Mouse (Mus musculus) cerebellum, adult 2 months (tissue): ENCODE data around the gene 4930524J08Rik.

ENCODE experiments used
- CTCF ChIP-seq: fragments of 200-500 bp; IDR thresholded peaks from 2 replicates; pipeline ENCODE4 v1.5.1; 2011; ENCODE audit warnings: low read depth, mild to moderate bottlenecking, control low read depth, low read length, moderate library complexity, borderline replicate concordance; ENCODE audit not compliant: insufficient read depth
- POLR2A ChIP-seq: fragments of 200-500 bp; IDR thresholded peaks from 2 replicates; pipeline ENCODE4 v1.6.1; 2011; ENCODE audit warnings: low read length, control low read depth, borderline replicate concordance; ENCODE audit not compliant: insufficient read depth

DNA sequence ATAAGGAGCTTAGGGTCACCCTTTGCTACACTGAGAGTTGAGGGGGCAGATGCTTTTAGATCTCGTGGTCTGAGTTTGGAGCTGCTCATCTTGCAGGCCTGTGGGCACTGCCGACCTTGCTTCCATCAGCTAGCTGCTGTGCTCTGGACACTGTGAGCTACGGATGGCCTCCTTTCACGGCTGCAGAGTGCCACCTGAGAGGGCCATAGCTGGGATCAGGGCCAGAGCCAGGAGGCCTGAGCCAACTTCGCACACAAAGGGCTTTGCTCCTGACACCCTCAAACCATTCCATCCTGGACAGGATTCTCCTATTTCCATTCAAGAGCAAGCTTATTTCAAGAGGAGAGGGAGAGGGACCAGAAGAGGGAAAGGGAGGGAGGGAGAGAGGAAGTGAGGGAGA is 45.5 kb downstream of the 4930524J08Rik start:
- no peak for TF ChIP-seq POLR2A
- no peak for TF ChIP-seq CTCF
